Mouse (Mus musculus) kidney, postnatal 14 days (tissue): ENCODE measurements at regions not wholly inside any gene's neighbourhood (a gene's known extent, or its start where the extent isn't known, plus 50 kb on each side); places are given as distances from the start of the nearest gene placed in this dataset.
A peak's percentile ranks its signal among the peaks of the same experiment; 100 is the strongest.

ENCODE experiments used
- DNase-seq: peaks from one replicate; pipeline ENCODE4 v3.0.0; 2022; ENCODE audit warnings: mixed read lengths

- DNase-seq, result no peak
Observed at GRCm38 (mm10) chr11:95198196-95198595, 52.1 kb upstream of the Dlx4 start.

GRCm38 (mm10) chr11:95200971-95201370, 54.9 kb upstream of the Dlx4 start:
- no peak for DNase-seq

DNA sequence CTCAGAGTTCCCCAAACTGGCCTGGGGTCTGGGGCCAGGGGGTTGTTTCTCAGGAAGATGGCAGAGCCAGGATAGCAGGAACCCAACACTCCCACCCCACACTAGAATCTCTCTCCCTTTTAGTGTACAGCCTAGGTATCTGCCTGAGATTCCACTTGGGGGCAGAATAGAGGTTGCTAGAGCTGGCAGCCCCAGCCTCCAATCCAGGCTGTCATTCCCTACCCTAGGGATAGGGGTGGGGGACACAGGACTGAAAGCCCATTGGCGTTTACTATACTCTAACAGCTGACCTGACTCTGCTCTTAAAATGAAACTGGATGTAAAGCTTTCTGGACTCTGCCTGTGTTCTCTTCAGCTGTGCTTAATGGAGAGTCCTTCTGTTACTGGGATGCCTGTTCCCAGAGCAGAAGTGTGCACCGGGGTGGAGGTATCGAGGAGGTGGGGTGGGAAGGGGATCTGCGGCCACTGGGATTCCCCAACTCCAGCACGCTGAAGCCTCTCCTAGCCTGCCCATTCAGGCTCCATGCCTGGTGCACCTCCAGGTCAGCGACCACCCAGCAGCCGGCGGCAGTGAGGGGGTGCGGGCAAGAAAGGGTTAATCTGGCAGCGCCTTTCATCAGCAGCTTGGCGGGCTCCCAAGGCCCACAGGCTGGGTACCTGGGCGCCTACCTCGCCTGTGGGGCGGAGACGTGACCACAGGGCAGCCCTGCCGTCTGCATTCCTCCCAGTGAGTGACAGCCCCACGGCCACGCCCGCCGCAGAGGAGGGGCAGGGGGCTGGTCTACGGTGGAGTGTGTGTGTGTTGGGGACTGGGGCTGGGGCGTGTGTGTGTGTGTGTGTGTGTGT, 50.9 kb upstream of the Tac4 start:
- peak; percentile 78 for DNase-seq

DNA sequence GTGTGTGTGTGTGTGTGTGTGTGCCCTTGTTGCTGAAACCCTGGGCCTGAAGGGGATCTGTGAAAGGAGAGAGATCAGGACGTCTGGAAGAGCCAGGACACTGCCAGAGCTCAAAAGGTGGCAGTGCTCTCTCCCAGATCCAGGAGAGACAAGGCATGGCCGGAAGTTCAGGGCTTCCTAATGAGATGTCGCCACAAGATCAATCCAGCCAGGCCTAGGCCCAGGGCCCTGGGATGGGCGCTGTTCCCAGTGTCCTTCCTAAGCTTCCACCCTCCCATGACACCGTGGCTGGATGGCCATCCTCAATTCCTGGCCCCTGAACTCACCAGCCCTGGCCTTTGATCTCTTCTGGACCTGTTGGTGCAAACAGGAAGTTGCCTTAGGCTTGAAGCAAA, 50.3 kb upstream of the Tac4 start:
- no peak for DNase-seq
